Mouse (Mus musculus) adrenal gland, postnatal 10 days (tissue): ENCODE measurements at regions not wholly inside any gene's neighbourhood (a gene's known extent, or its start where the extent isn't known, plus 50 kb on each side); places are given as distances from the start of the nearest gene placed in this dataset.
A peak's percentile ranks its signal among the peaks of the same experiment; 100 is the strongest.

Source experiments
- DNase-seq: peaks from one replicate; pipeline ENCODE4 v3.0.0; 2021; ENCODE audit warnings: mixed read lengths

- no peak for DNase-seq
These were observed 318.4 kb upstream of the Myo3a start for GRCm38 (mm10) chr2:21908813-21909480.

- DNase-seq, result peak; percentile 77
These were observed 317.8 kb upstream of the Myo3a start for GRCm38 (mm10) chr2:21909481-21909966.

- peak; percentile 41 for DNase-seq
These were observed 309.3 kb upstream of the Myo3a start for GRCm38 (mm10) chr2:21917804-21918690.

GRCm38 (mm10) chr2:21919091-21919490, 308.2 kb upstream of the Myo3a start:
- no peak for DNase-seq

GRCm38 (mm10) chr2:21927656-21928055, 299.6 kb upstream of the Myo3a start:
- DNase-seq, result no peak

GRCm38 (mm10) chr2:21939993-21940392, 287.3 kb upstream of the Myo3a start:
- no peak for DNase-seq

GRCm38 (mm10) chr2:21940797-21941487, 286.4 kb upstream of the Myo3a start:
- peak; percentile 13 for DNase-seq

- DNase-seq, result no peak
These were observed 285.8 kb upstream of the Myo3a start for GRCm38 (mm10) chr2:21941488-21942000.

- DNase-seq, result no peak
These were observed 283.6 kb upstream of the Myo3a start for GRCm38 (mm10) chr2:21943676-21944075.

GRCm38 (mm10) chr2:21946484-21946883, 280.8 kb upstream of the Myo3a start:
- DNase-seq, result no peak

GRCm38 (mm10) chr2:21951279-21951678, 276.0 kb upstream of the Myo3a start:
- no peak for DNase-seq

- DNase-seq, result no peak
These were observed 271.0 kb upstream of the Myo3a start for GRCm38 (mm10) chr2:21956112-21956963.

- DNase-seq, result peak; percentile 46
These were observed 268.9 kb upstream of the Myo3a start for GRCm38 (mm10) chr2:21958365-21958764.

- DNase-seq, result no peak
These were observed 268.5 kb upstream of the Myo3a start for GRCm38 (mm10) chr2:21958802-21959201.

- no peak for DNase-seq
These were observed 263.8 kb upstream of the Myo3a start for GRCm38 (mm10) chr2:21963343-21964026.

GRCm38 (mm10) chr2:21964027-21964605, 263.2 kb upstream of the Myo3a start:
- no peak for DNase-seq

- DNase-seq, result no peak
These were observed 256.4 kb upstream of the Myo3a start for GRCm38 (mm10) chr2:21970774-21971406.

- no peak for DNase-seq
These were observed 252.7 kb upstream of the Myo3a start for GRCm38 (mm10) chr2:21974599-21974998.

- DNase-seq, result no peak
These were observed 251.8 kb upstream of the Myo3a start for GRCm38 (mm10) chr2:21975547-21975946.

GRCm38 (mm10) chr2:21976337-21976736, 251.0 kb upstream of the Myo3a start:
- no peak for DNase-seq
